Mouse (Mus musculus) CH12.LX (cell line): Measurements from ENCODE around the gene Ndufa7.

Source experiments
- CHD1 ChIP-seq: IDR thresholded peaks from 2 replicates; pipeline ENCODE4 v1.6.1; 2012; ENCODE audit warnings: low read depth, low read length, improper control_type of control experiment, inconsistent platforms
- CHD2 ChIP-seq: IDR thresholded peaks from 2 replicates; pipeline ENCODE4 v1.6.1; 2011; ENCODE audit warnings: low read length, improper control_type of control experiment
- CTCF ChIP-seq, 2 experiments: IDR thresholded peaks in 1 of 2; conservative IDR thresholded peaks in 1 of 2; 2 replicates each; pipeline ENCODE4 v1.5.1; 2011 to 2012; ENCODE audit warnings: low read depth in 2 of 2, low read length in 2 of 2, improper control_type of control experiment in 1 of 2, inconsistent platforms in 1 of 2, mild to moderate bottlenecking in 1 of 2, moderate library complexity in 1 of 2
- EP300 ChIP-seq: IDR thresholded peaks from 2 replicates; pipeline ENCODE4 v1.6.1; 2011; ENCODE audit warnings: low read length, improper control_type of control experiment
- KAT2A ChIP-seq: IDR thresholded peaks from 2 replicates; pipeline ENCODE4 v1.6.1; 2012; ENCODE audit warnings: low read length, improper control_type of control experiment, inconsistent platforms; ENCODE audit not compliant: insufficient replicate concordance
- POLR2A ChIP-seq: IDR thresholded peaks from 2 replicates; pipeline ENCODE4 v1.6.1; 2011; ENCODE audit warnings: low read depth, mild to moderate bottlenecking, improper control_type of control experiment, low read length
- SMC3 ChIP-seq: IDR thresholded peaks from 2 replicates; pipeline ENCODE4 v1.6.1; 2011; ENCODE audit warnings: low read depth, low read length, improper control_type of control experiment
- TBP ChIP-seq: conservative IDR thresholded peaks from 2 replicates; pipeline ENCODE4 v1.6.1; 2011; ENCODE audit warnings: low read depth, low read length, improper control_type of control experiment
- TCF12 ChIP-seq: IDR thresholded peaks from 2 replicates; pipeline ENCODE4 v1.6.1; 2014; ENCODE audit warnings: low read depth, mild to moderate bottlenecking, inconsistent platforms, low read length, improper control_type of control experiment
- USF1 ChIP-seq: IDR thresholded peaks from 2 replicates; pipeline ENCODE4 v1.6.1; 2014; ENCODE audit warnings: low read depth, mild to moderate bottlenecking, inconsistent platforms, low read length, improper control_type of control experiment
- USF2 ChIP-seq: conservative IDR thresholded peaks from 2 replicates; pipeline ENCODE4 v1.6.1; 2011; ENCODE audit warnings: low read depth, low read length, improper control_type of control experiment
- ZKSCAN1 ChIP-seq: IDR thresholded peaks from 2 replicates; pipeline ENCODE4 v1.6.1; 2012; ENCODE audit warnings: low read depth, inconsistent platforms, low read length, improper control_type of control experiment, borderline replicate concordance

- TF ChIP-seq USF2 (no peak), CHD2 (no peak), CHD1 (no peak), SMC3 (no peak), TCF12 (no peak), KAT2A (no peak), CTCF (conservative IDR thresholded peaks at IDR 0.05 in 1 of 2, IDR thresholded peaks at IDR 0.05 in 1 of 2; ENCODE audit: low read depth in 2 of 2, low read length in 2 of 2) (no peak), USF1 (no peak), EP300 (no peak), POLR2A (no peak), ZKSCAN1 (no peak), TBP (no peak)
These were observed 4.5 kb downstream of the Ndufa7 start for GRCm38 (mm10) chr17:33828892-33829291.
